Comparison of ENCODE assay signal across 8 mouse cellular contexts in the genomic region with DNA sequence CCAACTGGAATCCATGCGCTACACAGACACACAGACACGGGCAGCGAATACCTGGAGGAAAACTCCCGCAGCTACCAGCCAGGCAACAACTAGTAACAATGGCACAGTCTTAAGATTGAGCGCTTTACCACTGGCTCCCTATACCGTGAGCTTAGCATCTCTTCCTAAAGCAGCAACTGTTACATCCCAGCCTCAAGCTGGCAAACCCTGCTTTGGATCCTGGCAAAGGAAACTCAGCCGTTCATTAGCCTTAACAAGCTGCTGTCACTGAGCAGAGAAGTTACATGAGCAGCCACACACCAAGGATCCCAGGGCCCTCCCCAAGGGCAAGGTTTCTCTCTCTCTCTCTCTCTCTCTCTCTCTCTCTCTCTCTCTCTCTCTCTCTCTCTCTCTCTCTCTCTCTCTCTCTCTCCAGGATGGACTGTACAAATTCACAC. TPM values are rescaled to one million over a fixed set of nuclear protein-coding genes. Genes with fewer than 3 reads are reported as not detected.
DNase-seq lines count a peak whose midpoint lies in the region; ATAC-seq and TF ChIP-seq lines count a peak whose summit lies in the region.

No protein-coding gene starts in this region.

- no peak for TF ChIP-seq CTCF in thymus, adult 2 months (IDR thresholded peaks at IDR 0.05; ENCODE audit: borderline replicate concordance, control insufficient read depth, extremely low read depth, insufficient read depth, low read length, poor library complexity)
- TF ChIP-seq CTCF in kidney, postnatal 0 days (IDR thresholded peaks at IDR 0.05; ENCODE audit: low read depth) = no peak

- H3K27me3 ChIP-seq in thymus, adult 2 months (ENCODE audit: control insufficient read depth, insufficient read depth, low read length) = no peaks in the 10 kb centered on the region
- H3K27me3 ChIP-seq in embryonic facial prominence, embryonic 11.5 days (ENCODE audit: control insufficient read depth, insufficient read depth, low read length) = no peaks in the 10 kb centered on the region
- no peaks in the 10 kb centered on the region for H3K27me3 ChIP-seq in heart, embryonic 12.5 days (replicated peaks)
- no peaks in the 10 kb centered on the region for H3K27me3 ChIP-seq in kidney, postnatal 0 days (ENCODE audit: insufficient read depth, low read length)
- H3K27me3 ChIP-seq in liver, embryonic 16.5 days (ENCODE audit: control insufficient read depth, insufficient read depth, low read depth, low read length) = peaks cover 8% of the 10 kb centered on the region

- H3K27ac ChIP-seq in thymus, adult 2 months (ENCODE audit: control insufficient read depth, insufficient read depth, low read length) = peak overlapping the region; percentile 39; the same call in 1 of the 2 replicates
- H3K27ac ChIP-seq in embryonic facial prominence, embryonic 11.5 days (replicated peaks; ENCODE audit: low read depth, low read length) = peak overlapping the region; percentile 56; the same call in 1 of the 2 replicates
- H3K27ac ChIP-seq in heart, embryonic 12.5 days (ENCODE audit: poor library complexity, severe bottlenecking) = peak overlapping the region; percentile 100
- peak overlapping the region; percentile 93 for H3K27ac ChIP-seq in kidney, postnatal 0 days
- H3K27ac ChIP-seq in liver, embryonic 16.5 days (ENCODE audit: low read length) = peak overlapping the region; percentile 79

- 92% methylated on average over 7 of the region's 7 CpGs for WGBS in thymus, adult 2 months
- 15% methylated on average over 7 of the region's 7 CpGs for WGBS in embryonic facial prominence, embryonic 11.5 days
- 15% methylated on average over 7 of the region's 7 CpGs for WGBS in heart, embryonic 12.5 days
- WGBS in kidney, postnatal 0 days = 16% methylated on average over 7 of the region's 7 CpGs
- WGBS in liver, embryonic 16.5 days (ENCODE audit: insufficient replicate concordance) = 28% methylated on average over 7 of the region's 7 CpGs

- peaks cover 25% of the 10 kb centered on the region for H3K4me1 ChIP-seq in thymus, adult 2 months (replicated peaks; ENCODE audit: control insufficient read depth, insufficient read depth, low read length)
- H3K4me1 ChIP-seq in embryonic facial prominence, embryonic 11.5 days (ENCODE audit: control insufficient read depth, insufficient read depth, low read length) = no peaks in the 10 kb centered on the region
- peaks cover 39% of the 10 kb centered on the region for H3K4me1 ChIP-seq in heart, embryonic 12.5 days (replicated peaks)
- H3K4me1 ChIP-seq in kidney, postnatal 0 days (replicated peaks; ENCODE audit: insufficient read depth, low read length) = peaks cover 2% of the 10 kb centered on the region; the same call in 1 of the 2 replicates
- peaks cover 21% of the 10 kb centered on the region for H3K4me1 ChIP-seq in liver, embryonic 16.5 days (ENCODE audit: control insufficient read depth, low read depth, low read length)

- H3K9me3 ChIP-seq in embryonic facial prominence, embryonic 11.5 days (replicated peaks; ENCODE audit: control insufficient read depth, low read length) = no peaks in the 10 kb centered on the region
- no peaks in the 10 kb centered on the region for H3K9me3 ChIP-seq in heart, embryonic 12.5 days (replicated peaks)
- H3K9me3 ChIP-seq in kidney, postnatal 0 days (replicated peaks; ENCODE audit: low read length) = no peaks in the 10 kb centered on the region
- no peaks in the 10 kb centered on the region for H3K9me3 ChIP-seq in liver, embryonic 16.5 days (replicated peaks; ENCODE audit: control insufficient read depth, low read length)

- no peaks in the 10 kb centered on the region for H3K36me3 ChIP-seq in thymus, adult 2 months (ENCODE audit: control insufficient read depth, insufficient read depth, low read length)
- no peaks in the 10 kb centered on the region for H3K36me3 ChIP-seq in embryonic facial prominence, embryonic 11.5 days (replicated peaks; ENCODE audit: control insufficient read depth, insufficient read depth, low read depth, low read length)
- H3K36me3 ChIP-seq in heart, embryonic 12.5 days = no peaks in the 10 kb centered on the region
- H3K36me3 ChIP-seq in kidney, postnatal 0 days (ENCODE audit: insufficient read depth, low read length) = no peaks in the 10 kb centered on the region
- no peaks in the 10 kb centered on the region for H3K36me3 ChIP-seq in liver, embryonic 16.5 days (ENCODE audit: control insufficient read depth, insufficient read depth)

- TF ChIP-seq POLR2A in thymus, adult 2 months (IDR thresholded peaks at IDR 0.05; ENCODE audit: control insufficient read depth, extremely low read depth, insufficient read depth, low read length, poor library complexity) = no peak

- H3K4me3 ChIP-seq in thymus, adult 2 months (ENCODE audit: control insufficient read depth, insufficient read depth, low read length) = peak overlapping the region; percentile 59
- H3K4me3 ChIP-seq in embryonic facial prominence, embryonic 11.5 days (ENCODE audit: low read depth, low read length) = peak overlapping the region; percentile 80
- peak overlapping the region; percentile 84 for H3K4me3 ChIP-seq in heart, embryonic 12.5 days
- H3K4me3 ChIP-seq in kidney, postnatal 0 days (replicated peaks; ENCODE audit: low read depth, low read length) = peak overlapping the region; percentile 91
- H3K4me3 ChIP-seq in liver, embryonic 16.5 days (ENCODE audit: low read depth, low read length) = peak overlapping the region; percentile 73

- peak overlapping the region; percentile 77 for H3K4me2 ChIP-seq in embryonic facial prominence, embryonic 11.5 days (ENCODE audit: low read depth, low read length)
- H3K4me2 ChIP-seq in heart, embryonic 12.5 days = peak overlapping the region; percentile 72
- H3K4me2 ChIP-seq in kidney, postnatal 0 days (ENCODE audit: low read length) = peak overlapping the region; percentile 81
- peak overlapping the region; percentile 75 for H3K4me2 ChIP-seq in liver, embryonic 16.5 days (ENCODE audit: low read depth, low read length)

- DNase-seq in thymus, adult 2 months = no peak
- DNase-seq in thymus, postnatal 0 days (ENCODE audit: low spot score) = no peak
- DNase-seq in embryonic facial prominence, embryonic 11.5 days (ENCODE audit: low spot score) = peak; percentile 43
- peak; percentile 43 for DNase-seq in kidney, postnatal 0 days (ENCODE audit: low spot score)
- peak; percentile 63 for DNase-seq in retina, postnatal 1 day
- no peak for DNase-seq in ovary, adult 18-20 months (ENCODE audit: low spot score)

- no peak for ATAC-seq in embryonic facial prominence, embryonic 11.5 days (replicated peaks; ENCODE audit: insufficient number of reproducible peaks, low FRiP score, low TSS enrichment, low read depth)
- ATAC-seq in heart, embryonic 12.5 days (ENCODE audit: insufficient number of reproducible peaks, low FRiP score) = no peak
- ATAC-seq in kidney, postnatal 0 days (replicated peaks; ENCODE audit: low FRiP score, low read depth) = no peak
- ATAC-seq in liver, embryonic 16.5 days (ENCODE audit: low read depth) = no peak

- peak overlapping the region; percentile 79 for H3K9ac ChIP-seq in embryonic facial prominence, embryonic 11.5 days (replicated peaks; ENCODE audit: low read length)
- peak overlapping the region; percentile 95 for H3K9ac ChIP-seq in heart, embryonic 12.5 days
- peak overlapping the region; percentile 69; the same call in 1 of the 2 replicates for H3K9ac ChIP-seq in kidney, postnatal 0 days (ENCODE audit: low read depth, low read length)
- peak overlapping the region; percentile 53 for H3K9ac ChIP-seq in liver, embryonic 16.5 days (ENCODE audit: low read depth, low read length)

RNA-seq across cellular contexts. Expression of gene Klf7, which starts 2.7 kb away (rescaled TPM):
- 31.7 and 36.3 TPM in 2 replicates for polyA plus RNA-seq in thymus, adult 2 months (2012; rRNA removed)
- polyA plus RNA-seq in thymus, postnatal 0 days (2015; fragmentation: Nextera tagmentation; extraction: Ambion mirVana) = 22.0 and 31.2 TPM in 2 replicates
- polyA plus RNA-seq in embryonic facial prominence, embryonic 11.5 days (2014; fragmentation: Nextera tagmentation; extraction: Ambion mirVana) = 15.6 and 16.3 TPM in 2 replicates
- polyA plus RNA-seq in heart, embryonic 12.5 days (2016; fragmentation: Nextera tagmentation; extraction: Ambion mirVana) = 13.5 and 15.0 TPM in 2 replicates
- 17.9 and 19.2 TPM in 2 replicates for polyA plus RNA-seq in kidney, postnatal 0 days (2015; fragmentation: Nextera tagmentation; extraction: Ambion mirVana)
- polyA plus RNA-seq in liver, embryonic 16.5 days (2015; fragmentation: Nextera tagmentation; extraction: Ambion mirVana) = 5.4 and 7.8 TPM in 2 replicates

Comparison
In these comparisons a context has a peak if more than half of its experiments do, and no peak if none do; other contexts are left out.
1. DNase-seq: peak in embryonic facial prominence, embryonic 11.5 days (single experiment), kidney, postnatal 0 days (single experiment) and retina, postnatal 1 day (single experiment); none in thymus, adult 2 months (single experiment), thymus, postnatal 0 days (single experiment) and ovary, adult 18-20 months (single experiment).
2. H3K27ac ChIP-seq: peak in every context shown above with its lines; median percentile 100 in heart, embryonic 12.5 days; 93 in kidney, postnatal 0 days; 79 in liver, embryonic 16.5 days; 56 in embryonic facial prominence, embryonic 11.5 days; 39 in thymus, adult 2 months.
3. Peak in every context shown above with its lines, with median percentiles within 50 percentile points of each other: H3K4me3 ChIP-seq, H3K4me2 ChIP-seq and H3K9ac ChIP-seq.